Mouse (Mus musculus): ENCODE results near the gene Srsf10.

- TF ChIP-seq POLR2A (IDR thresholded peaks at IDR 0.05; ENCODE audit: control insufficient read depth, low read depth, low read length), result no peak
- TF ChIP-seq CTCF (IDR thresholded peaks at IDR 0.05; ENCODE audit: control insufficient read depth, insufficient read depth, insufficient replicate concordance, low read depth, low read length), result no peak
Observed at GRCm38 (mm10) chr4:135882023-135882422, 26.5 kb downstream of the Srsf10 start.

All from testis, adult 2 months (tissue).